Mouse (Mus musculus) yolk sac, embryonic 10.5 days (tissue): ENCODE results near the gene Bcas3.

Experiments used
- DNase-seq: peaks from one replicate; pipeline ENCODE4 v3.0.0-alpha.2; 2017; ENCODE audit warnings: low spot score

The Bcas3 gene

DNA sequence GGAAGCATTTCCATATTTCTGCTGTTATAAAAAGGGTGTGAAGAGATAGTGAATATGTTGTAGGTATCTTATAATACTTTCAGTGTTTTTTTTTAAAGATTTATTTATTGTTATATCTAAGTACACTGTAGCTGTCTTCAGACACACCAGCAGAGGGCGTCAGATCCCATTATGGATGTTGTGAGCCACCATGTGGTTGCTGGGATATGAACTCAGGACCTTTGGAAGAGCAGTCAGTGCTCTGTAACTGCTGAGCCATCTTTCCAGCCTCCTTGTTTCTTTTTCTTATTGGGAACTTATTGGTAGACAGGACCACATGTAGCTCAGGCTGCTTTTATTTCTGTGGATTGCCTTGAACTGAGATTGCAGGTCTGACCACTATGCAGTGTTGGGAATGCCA is 27.1 kb downstream of the Bcas3 start:
- DNase-seq = no peak

DNA sequence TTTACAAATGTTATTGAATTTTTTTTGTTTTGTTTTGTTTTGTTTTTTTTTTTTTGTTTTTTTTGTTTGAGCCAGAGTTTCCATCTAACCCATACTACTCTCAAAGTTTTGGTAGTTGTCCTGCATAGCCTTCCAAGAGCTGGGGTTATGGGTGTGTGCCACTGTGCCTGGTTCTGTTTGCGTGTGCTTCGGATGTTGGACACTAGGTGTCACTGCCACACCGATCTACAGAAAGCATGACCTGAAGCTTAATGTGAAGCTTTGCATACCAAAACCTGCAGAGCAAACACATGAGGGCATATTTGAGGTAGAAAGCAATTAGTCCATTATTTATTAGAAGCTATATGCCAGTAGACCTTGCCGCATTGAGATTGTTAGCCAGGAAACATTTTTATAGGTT is 29.1 kb downstream of the Bcas3 start:
- DNase-seq = peak; percentile 47

DNA sequence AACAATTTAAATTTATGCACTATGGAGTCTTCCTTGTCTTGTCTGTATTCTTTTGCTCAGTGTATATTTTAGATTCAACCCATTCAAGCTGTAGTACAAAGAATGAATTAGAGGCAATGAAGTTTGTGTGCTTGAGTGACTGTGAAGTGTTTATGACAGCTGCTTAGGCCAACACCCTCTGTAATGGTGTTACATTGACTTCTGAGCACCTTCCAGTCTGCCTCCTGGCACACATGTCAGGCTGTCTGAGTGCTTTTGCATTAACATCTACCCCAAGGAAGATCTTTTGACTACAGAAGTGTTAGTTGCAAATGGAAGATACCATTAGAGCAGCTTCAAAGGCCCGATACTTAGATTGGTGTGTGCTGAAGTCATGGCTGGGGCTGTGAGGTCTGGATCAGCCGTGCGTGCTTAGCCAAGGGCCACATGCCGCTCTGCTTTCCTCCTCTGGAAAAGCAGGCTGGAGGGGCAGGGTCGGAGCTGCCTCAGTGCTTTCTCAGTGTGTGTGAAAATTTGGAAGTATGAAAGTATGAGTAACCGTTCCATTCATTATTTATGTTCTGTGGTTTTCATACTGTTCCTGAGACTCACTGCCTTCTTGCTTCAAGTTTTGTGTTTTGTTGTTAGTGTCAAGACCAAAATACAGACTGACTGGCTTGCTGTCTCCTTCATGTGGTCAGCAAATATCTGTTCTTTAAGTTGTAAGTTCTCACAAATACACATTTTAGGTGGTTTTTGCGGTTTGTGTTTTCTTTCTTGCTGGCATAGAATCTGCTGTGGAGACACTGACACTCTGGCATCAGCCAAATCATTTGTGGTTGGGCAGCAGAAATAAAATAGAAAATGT is 31.2 kb downstream of the Bcas3 start:
- DNase-seq = no peak

DNA sequence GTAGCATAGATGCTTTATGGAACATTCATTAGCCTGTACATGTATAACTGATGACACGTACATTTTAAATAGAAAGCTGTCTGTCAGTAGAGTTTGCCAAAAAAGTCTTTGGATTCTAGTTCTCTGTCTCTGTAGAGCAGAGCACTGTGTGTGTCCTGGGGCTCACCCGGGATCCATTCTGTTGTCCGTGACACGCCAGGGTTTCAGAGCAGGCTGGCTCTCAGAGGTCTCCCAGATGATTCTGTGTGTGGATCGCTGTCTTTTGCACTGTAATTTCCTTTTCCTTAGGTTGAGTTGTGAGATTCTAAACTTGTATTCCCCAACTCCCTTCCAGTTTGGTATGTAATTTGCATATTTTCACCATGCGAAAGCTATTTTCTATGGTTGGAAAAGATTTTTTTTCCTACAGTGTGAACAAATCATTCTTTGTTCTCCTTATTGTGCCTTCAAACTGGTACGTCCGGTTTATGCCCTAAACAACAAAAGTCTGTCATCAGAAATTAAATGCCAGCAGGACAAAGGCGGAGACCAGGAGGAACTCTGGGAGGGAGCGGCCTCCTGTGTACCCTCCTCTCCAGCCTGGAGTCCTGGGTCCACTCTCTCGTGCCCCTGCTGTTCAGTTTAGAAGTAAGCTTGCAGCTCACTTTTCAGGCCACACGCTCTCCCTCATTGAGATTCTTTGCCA is 39.4 kb downstream of the Bcas3 start:
- DNase-seq = no peak

DNA sequence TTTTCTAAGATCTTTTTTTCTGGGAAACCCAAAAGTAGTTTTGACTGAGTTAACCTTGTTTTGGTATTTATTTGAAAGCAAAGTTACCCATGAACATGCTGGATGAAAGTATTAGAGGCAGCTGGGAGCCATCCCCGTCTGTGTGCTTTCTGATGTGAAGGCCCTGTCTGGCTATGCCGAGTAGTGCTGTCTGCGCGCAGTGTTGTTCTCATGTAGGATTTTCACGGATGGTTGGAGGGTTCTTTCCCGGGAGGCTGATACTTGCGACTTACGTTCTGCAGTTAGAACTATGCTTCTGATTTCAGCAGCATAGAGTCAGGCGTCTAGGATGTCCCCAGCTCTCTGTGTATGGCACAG is 39.9 kb downstream of the Bcas3 start:
- DNase-seq = no peak

DNA sequence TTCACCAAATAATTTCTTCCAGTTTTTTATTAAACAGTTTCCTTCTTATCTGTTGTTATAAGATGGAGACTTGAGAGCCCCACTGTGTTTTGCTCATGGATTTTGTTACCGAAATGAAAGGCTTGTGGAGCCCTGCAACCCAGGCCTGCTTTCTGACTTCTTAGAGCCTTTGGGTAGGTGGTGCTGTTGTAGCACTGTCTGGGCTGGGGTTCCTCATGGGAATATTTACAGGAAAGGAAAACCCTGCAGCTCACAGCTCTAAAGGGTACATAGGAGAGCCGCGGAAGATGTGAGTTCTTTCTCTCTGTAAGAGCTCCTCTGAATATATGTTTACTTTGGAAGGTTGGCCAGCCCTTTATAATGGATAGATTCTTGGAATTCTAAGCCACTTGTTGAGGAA is 41.0 kb downstream of the Bcas3 start:
- DNase-seq = no peak

DNA sequence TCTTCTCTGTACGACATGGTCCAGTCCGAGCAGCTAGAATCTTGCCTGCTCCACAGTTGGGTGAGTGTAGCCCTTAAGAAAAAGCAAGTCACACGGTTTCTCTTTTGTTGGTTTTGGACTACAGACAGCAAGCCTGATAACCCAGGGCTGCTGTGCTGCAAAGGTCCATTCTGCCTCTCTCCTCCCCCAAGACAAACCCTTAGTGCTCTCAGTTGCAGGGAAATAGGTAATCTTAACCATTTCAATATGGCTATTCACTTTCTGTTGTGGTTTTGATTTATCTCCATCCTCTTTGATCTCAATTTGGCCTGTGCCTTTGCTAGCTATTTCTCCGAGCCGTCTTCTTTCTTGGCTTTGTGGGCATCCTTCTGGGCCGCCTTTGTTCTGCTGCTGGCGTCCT is 42.4 kb downstream of the Bcas3 start:
- no peak for DNase-seq

DNA sequence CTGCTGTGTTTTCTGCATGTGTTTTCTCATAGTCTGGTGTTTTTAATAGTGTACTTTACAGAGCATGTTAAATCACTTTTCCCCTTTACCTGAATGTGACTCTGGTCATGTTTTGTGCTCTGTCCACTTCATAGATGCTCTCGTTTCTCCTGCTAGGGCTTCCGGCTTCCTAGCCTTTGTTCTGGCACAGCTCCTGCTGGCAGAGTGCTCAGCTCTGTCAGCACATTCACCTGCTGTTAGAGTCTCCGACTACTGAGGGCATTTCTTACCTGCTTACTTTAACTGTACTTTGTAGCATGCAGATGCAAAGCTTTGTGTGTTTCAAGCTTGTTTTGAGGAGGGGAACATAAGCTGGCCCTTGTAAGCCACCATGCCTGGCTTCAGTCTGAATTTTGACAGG is 53.6 kb downstream of the Bcas3 start:
- no peak for DNase-seq

DNA sequence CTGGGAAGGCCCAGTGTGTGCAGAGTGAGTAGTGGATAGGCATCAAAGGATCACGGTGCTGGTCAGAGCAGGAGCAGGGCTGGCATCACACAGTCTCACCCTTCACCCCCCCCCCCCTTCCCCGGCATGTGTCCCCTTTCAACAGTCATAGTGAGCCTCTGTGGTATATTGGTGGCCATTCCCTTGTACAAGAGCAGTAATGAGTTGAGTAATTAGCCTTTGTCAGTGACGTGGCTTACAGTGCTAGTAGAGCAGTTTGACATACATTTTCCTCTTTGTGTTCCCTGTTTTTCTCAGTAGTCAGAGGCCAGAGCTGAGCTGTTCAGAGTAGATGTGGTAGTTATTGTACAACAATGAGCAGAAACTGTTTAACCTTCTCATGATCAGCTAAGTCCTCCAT is 54.7 kb downstream of the Bcas3 start:
- no peak for DNase-seq

DNA sequence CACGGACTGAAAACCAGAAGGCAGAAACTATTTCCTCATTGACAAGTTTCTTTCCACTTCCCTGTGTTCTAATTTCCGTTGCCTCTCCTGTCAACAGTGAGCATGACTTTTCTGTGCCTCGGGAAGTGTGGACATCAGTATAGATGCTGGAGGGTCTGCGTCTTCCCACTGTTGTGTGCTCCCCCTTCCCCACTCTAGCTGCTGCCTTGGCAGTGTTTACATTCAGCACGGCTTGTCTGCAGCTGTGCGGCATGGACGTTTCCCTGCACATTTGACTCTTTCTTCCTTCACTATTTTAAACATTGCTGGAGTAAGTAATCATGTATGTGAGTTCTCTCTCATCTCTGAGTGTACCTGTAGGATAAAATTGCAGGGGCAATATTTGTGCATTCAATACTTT is 59.4 kb downstream of the Bcas3 start:
- no peak for DNase-seq

DNA sequence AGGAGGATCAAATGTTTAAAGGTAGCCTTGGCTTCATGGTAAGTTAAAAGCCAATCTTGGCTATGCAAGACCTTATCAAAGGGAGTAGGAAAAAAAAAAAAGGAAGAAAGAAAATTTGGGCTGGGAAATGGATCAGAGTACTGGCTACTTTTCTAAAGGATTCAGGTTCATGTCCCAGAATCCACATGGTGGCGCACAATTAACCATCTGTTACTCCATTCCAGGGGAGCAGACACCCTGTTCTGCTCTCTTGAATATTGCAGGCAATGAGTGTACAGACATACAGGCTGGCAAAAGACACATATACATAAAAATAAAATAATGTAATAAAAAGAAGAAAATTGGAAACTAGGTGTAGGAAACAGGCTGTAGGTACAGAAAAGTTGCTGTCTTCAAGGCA is 61.5 kb downstream of the Bcas3 start:
- no peak for DNase-seq

DNA sequence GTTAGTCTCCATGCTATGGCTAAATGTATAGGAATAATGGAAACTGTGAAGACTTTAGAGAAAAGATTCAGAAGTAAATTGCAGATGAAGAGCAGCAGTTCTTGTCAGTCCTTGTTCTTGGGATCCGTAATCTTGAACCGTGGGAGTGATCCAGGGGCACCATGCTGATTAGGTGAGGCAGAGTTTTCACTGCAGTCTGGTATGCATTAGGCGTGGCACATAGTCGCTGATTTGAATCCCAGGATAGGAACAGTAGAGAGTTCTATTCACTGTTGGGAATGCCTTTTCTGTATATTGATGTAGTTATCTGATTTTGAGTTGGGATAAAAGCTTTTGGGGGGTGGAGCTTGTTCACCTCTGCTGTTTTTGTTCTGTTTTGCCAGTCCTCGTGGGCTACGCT is 74.4 kb downstream of the Bcas3 start:
- DNase-seq = no peak

DNA sequence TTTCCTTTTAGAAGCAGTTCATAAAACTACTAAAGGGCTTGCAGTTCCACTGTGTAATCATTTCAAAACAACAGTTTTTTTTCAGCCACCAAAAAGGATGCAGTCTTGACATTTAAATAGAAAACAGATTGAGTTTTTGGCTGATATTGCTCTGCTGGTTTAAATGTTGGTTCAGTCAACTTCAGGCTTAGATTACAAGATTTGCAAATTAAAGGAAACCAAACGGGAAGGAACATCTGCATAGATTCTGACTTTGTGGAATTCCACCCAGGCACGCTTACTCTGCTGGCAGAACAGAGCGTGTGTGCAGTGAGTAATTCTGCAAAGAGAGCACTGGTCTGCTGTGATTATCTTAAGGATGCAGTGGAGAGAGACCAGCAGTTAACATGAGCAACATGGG is 75.3 kb downstream of the Bcas3 start:
- no peak for DNase-seq

DNA sequence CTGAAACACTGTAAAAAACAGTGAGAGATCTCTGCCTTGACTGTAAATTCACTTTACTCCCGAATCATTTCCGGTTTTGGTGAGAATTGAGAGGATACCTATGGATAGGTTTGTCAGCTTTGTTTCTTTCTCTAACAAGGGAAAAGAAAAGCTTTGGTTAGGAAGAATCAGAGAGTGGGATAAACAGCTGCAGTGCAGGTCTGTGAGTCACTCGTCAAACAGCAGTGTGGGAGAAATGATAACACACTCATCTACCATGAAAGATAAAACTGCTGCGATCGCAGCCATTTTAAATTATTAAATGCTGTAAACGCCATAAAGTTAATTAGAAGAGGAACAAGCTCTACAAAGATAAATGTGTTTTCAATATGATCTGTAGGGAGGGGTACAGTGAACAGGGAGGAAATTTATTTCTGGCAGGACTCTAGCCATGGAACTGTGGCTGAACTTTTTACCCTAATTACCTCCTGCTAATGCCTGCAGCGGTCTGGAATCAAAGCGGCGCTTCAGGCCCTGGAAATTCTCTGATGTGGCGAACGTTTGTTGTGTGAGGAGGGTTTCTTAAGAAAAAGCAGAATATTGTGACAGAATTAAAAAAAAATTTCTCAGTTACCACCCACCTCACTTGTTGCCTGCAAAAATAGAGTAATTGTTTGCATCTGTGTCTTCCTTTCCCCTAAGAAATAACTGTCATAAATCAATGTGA is 77.9 kb downstream of the Bcas3 start:
- DNase-seq = no peak

DNA sequence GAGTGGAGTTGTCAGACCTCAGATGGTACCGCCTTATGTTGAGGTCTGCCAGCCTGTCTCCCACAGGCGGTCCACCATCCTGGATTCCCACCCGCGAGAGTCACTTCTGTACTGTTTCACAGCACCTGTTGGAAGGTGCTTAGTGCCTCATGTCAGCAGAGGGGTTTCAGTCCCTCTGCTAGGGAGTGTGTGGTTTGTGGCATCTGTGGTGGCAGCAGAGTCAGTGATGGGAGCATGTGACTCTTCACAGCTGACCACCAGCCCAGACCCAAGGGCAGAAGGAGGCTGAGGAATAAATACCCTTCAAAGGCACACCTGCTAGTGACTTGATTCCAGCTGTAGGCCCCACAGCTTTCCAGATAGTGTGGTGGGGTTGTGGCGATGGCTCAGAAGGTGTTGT is 94.4 kb downstream of the Bcas3 start:
- DNase-seq = no peak

DNA sequence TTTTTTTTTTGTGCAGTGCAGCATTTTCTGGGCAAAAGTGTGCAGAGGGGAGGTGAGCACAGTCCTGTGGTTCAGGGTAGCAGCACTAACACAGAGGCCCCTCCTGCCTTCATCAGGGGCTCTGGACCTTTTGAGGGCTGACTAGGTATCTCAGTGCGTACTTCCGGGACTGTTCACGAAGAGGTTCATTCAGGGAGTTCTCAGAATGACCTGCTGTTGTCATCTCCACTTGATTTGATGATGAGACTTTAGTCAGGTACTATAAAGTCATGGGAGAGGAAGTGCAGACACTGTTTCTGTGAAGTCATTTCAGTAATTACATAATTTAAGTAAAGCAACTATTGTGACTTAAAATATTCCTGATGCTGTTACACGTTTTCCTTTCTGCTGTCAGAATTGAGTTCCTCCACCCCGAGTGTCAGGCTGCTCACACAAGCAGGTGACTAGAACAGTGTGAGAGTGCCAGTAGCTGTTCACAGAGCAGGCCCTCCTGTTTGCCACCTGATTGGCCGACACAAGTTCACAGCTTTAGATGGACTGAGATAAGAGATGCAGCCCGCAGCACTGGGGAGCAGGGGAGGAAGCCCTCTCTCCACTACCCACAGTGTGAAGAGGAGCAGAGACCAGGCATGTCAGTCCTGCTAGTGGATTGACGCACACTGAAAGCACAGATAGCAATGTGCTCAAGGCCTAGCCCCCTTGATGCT is 100.8 kb downstream of the Bcas3 start:
- no peak for DNase-seq

DNA sequence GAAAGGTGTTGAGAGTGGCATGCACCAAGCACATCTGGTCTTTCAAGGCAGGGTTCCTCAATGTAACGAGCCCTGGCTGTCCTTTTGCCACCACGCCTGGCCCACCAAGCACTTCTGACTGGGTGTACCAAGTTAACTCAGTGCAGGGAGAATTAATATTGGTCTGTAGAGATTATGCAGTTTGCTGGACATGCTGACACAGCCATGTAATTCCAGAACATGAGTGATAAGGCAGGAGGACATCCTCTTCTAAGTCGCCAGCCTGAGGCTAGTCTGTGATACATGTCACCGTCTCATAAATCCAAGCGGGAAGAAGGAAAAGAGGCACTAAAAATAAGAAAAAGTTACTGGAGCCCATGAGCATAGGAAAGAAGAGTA is 101.3 kb downstream of the Bcas3 start:
- no peak for DNase-seq

DNA sequence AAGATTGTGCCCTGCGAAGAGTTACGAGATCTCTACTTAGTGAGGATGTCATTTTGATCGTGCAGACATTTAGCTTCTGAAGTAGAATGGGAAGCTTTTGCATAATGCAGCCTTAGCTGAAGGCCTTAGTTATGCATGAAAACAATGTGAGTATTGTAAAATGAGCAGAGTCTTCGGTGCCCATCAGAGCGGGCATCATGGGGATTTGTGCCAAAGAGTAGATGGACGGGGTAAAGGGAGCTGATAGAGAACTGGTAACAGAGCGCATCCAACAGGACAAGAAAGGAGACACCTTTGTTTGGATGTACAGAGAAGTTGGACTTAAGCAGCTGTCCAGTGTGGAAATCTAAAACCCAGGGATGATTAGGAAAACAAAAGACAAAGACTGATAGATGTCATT is 108.6 kb downstream of the Bcas3 start:
- DNase-seq = no peak

DNA sequence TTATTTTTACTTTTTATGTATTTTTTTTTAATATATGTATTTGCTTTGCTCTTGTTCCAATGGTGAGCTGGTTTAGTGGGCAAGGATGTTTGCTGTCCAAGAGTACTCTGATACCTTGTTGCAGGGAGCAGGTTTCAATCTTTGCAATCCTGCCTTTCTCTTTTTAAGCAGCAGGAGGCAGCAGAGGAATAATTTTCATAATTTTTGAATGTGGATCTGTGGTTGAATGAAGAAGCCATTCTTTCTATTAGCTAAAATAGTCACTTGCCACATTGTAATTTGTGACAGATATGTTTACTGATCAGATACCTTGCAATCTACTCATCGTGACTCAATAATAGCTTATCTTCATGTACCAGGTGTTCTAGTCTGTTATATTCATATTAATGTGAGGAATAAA is 116.6 kb downstream of the Bcas3 start:
- no peak for DNase-seq

DNA sequence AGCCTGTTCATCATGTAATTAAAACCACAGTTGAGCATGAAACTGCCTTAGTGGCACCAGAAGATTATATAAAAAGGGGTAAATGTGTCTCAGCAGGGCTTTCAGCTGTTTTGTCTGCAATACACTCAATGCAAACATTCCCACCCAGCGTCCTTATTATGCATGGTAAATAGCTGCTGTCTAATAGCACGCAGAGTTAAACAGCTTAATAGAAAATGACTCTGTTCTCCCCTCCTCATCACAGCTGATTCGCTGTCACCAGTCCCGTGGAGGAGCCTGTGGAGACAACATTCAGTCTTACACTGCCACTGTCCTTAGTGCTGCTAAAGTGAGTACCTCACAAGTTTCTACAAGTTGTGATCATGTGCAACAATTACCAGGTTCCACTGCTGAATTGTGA is 117.5 kb downstream of the Bcas3 start:
- no peak for DNase-seq

DNA sequence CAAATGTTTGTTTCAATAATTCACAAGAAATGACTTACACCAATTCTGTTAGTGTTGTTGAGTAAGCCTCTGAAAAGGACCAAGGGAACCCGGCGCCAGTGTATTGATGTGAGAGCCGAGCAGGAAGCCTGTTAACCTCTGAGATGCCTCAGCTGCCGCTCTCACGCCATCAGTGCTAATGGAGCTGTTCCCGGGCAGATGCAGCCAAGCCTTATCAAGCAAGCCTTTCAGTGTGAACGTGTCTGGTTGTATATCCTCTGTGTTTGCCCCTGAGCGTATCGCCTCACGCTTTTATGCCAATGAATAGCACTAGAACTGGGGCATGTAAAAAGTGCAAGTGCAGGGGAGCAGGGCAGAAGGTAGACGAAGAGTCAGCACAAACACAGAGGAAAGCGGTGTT is 121.4 kb downstream of the Bcas3 start:
- no peak for DNase-seq

DNA sequence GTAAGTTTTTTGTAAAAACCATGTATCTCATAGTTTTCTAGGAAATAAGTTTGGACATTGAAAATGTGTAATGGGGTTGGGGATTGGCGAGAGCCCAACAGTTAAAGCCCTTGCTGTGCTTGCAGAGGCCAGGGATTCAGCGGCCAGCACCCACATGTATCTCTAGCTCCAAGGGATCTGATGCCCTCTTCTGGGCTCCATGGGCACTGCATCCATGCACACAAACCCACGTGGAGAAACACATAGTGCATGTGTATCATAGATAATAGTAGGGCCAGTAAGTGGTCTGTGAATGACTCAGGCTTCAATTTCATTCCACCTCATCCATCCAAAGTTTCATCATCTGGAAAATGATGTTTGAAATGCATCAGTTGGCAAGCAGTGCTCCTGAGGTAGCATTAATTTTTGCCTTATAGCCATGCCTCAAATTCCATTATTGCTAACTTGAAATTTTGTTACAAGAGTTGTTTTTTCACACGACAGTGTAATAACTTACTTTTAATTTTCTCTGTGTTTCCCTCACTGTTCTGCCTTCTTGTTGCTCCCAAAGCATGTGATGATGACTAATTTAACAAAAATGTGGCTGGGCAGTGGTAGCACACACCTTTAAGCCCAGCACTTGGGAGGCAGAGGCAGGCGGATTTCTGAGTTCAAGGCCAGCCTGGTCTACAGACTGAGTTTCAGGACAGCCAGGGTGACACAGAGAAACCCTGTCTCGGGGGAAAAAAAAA is 129.9 kb downstream of the Bcas3 start:
- DNase-seq = no peak
